Mouse (Mus musculus) lung, adult 18-20 months (tissue): Measurements from ENCODE around the gene Mospd3.

Experiments
- DNase-seq, 2 experiments: peaks; one replicate each; pipeline ENCODE4 v3.0.0; 2022; ENCODE audit warnings: mixed read lengths in 2 of 2

The Mospd3 gene

DNA sequence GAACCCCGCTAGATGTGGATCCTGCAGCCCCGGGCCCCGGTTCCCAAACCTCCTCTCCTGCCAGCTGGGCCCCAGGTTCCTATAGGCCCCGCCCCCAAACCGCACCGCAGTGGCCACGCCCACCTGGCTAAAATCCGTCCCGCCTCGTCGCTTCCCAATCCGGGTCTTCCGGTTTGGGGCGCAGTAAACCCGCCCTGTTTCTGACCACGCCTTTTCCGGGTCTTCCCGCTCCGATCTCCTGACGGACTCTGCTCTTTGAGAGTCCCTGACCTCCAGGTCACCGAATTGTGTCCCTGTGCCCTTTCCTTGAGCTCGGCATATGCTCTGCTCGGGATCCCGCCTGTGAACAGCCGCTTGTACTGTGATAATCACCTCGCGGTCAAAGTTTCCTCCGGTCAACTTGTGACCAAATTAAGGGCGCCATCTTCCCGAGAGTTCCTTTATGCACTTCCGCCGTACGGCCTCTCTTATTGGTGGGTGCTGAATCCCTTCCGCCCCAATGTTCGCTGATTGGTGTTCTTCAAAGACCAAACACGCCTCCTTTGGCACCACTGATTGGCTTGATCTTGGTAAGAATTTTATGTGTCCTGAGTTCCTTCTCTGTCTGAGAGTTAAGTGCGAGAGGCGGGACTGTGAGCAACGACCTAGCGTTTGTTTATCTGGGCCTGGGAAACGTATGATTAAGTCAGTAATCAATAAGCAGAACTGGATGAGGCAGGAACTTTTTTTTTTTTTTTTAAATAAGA, at the start of gene Mospd3:
Gene Mospd3 (minus strand): TSS at position 440 of the 746 bp plus-strand sequence.
- peak; percentile 96 to 98 for DNase-seq

DNA sequence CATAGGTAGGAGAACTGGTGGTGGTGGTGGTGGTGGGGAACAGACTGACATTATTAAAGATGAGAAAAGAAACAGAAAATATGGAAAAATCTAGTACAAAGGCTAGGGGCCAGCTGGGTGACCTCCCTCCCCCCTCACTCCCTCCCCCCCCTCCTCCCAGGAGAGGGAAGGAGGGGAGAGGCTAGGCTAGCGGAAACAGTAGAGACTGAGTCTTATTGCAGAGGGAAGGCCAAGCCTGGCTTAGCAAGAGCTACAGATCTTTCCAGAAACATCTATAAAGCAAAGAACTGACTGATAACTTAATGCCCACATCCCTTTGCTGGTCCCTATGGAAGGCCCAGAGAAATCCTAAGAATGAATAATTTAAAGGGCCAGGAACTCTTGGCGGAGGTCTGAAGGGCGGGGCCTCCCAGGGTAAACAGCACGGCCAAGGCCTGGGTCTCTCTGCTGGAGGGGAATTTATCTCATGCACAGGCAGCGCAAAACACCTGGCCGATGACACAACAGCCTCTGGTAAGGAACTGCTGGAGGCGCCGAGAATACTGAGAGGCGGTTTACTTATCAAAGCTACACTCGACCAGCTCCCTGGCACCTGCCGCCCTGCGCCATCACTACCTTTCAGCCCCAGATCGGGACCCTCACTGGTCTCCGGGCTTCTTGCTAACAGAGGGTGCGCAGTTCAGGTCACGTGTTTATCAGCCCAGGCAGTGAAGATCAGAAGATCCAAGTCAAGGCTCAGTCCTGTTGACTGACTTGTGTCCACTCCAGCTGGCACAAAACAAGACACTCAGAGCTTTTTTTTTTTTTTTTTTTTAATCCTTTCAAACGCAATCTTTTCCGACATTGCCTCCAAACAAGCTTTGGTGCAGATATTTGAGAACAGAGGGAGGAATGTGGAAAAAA, 49.1 kb upstream of the Mospd3 start:
- DNase-seq = no peak

DNA sequence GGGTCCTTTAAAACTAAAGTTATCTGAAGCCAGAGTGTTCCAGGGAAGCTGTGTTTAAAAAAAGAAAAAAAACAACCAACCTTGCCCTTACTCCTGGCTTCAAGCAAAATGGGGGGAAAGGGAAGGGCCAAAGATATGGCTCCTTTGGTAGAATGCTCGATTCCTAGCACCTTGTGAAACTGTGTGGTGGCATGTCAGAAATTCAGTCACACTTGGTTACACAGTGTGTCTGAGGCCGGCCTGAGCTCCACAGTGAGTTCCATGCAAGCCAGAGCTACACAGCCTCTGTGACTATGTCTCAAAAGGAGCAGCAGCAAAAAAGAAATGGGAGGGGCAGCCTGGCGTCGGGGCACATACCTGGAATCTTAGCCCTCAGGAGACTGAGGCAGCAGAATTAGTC, 48.4 kb upstream of the Mospd3 start:
- no peak for DNase-seq

DNA sequence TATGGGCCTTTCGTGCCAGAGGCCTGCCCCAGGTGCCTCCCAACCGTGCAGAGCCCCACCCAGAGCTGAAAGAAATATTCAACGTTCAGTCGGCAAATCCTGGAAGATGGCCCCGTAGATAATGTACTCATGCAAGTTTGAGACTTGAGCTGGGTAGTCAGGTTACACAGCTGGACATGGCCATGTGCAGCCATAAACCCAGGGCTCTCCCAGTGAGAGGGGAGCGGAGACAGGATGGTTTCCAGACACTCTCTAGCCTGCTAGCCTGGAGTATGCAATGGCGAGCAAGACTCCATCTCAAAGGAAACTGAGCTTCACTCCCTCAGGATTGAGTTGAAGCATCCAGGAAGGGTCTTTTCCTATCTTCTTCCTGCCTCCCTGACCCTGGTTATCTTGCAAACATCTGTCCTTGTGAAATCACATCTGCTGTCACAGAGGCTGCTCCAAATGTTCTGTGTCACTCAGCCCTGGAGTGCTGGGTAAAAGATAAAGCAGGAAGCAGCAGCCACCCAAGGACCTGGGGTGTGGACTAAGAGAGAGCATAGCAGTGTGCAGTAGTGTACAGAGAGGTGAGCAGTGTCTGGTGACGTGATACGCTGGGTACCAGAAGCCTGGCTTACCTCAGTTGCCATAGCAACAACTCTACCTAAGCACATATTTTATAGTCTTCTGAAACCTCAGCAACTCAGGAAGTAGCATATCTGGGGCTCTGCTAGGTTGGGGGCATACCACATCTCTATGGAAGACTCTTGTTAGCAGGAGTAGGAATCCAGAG, 47.2 kb upstream of the Mospd3 start:
- no peak for DNase-seq

DNA sequence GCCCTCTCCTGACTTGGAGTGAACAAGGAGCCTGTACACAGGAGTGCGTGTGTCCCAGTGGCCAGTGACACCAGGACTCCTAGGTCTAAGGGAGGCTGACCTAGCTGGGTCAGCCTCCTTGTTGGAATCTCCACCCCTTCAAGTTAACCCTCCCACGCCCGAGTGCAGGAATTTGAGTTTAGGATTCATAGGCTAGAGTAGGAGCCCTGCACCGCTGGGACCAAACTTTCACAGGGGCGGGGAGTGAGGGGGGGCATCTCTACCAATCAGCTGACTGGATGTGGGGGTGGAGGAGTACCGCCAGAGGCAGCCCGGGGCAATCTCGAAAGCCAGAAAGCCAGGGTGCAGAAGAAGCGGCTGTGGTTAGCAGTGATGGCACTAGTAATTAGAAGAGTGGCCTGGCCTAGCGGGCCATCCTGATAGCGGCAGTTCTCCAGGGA, 44.8 kb upstream of the Mospd3 start, which contains the start of gene Irs3:
Gene Irs3 (minus strand): TSS at position 63 of the 440 bp plus-strand sequence.
- DNase-seq = peak; percentile 62 to 65

DNA sequence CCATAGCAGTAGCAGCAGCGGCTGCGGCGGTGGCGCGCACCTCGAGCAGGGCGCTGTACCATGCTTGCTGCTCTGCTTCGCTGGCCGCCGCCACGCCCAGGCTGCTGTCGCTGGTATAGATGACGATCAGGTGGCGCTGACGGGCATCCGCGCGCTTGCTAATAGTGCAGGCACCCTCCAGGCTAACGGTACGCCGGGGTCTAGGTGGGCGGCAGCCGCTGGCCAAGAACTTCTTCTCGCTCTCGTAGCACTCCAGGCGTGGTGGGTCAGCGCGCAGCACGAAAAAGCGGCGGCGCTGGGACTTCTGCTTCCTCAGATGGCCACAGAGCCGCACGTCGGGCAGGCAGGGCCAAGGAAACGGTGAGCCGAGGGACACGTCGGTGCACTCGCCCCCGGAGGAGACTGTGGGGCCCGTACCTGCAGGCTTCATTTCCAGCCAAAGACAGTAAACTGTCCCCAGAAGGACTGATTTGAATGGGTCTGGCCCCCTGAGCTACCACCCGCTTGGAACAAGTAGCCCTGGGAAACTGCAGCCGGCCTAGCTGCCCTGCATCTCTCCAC, 44.3 kb upstream of the Mospd3 start:
- peak; percentile 41 to 43 for DNase-seq

DNA sequence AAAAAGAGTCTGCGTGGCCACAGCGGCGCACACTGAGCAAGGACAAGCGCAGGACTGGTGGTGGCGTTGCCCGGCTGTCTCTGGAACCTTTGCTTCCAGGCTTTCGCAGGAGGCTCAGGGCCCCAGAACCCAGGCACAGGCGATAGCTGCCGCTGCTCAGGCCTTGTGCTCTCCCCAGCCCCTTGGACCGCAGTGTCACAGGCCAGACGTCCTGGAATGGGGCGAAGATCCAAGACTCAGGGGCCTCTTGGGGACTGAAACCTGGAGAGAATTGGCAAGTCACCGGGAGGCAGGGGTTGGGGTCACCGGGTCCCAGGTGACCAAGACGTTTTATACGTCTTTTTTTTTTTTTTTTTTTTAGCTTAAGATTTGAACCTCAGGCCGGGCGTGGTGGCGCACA, 43.6 kb upstream of the Mospd3 start:
- DNase-seq = no peak

DNA sequence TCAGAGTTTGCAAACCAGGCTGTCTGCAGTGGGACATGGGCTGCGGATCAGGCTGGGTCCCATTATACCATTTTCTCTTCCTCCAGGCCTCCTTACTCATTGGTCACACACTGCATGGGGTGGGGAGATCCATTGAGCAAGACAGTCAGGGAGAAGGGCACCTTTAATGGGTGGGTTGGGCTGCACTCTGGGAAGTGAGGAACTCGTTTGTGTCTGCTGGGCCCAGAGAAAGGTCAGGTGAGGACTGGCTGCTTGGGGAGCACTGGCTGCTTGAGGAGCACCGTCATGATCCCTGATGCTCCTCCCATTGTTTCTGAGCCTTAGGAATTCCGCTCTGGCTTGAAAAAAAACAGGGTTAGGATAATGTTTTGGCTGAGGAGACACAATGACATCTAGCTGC, 42.0 kb upstream of the Mospd3 start:
- DNase-seq = no peak

DNA sequence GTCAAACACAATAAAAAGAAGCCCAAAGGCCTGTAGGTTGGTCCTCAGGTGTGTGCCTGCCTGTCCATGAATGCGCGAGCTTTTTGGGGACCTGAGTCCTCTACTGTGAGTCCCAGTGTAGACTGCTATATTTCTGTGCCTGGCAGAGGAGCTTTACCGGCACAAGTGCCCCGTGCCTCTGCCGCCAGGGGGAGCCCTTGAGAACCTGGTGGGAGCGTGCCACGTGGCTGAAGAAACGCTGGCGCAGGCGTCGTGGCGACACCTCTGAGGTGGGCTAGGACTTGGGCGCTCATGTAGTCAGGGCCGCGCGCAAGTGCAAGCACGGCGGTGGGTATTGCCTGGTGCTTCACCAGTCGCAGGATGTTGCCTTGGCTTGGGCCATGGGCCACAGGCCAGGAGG, 40.2 kb upstream of the Mospd3 start, which contains the start of gene Sap25:
Gene Sap25 (plus strand): TSS at position 281 of the 400 bp plus-strand sequence.
- DNase-seq = peak in 1 of 2 experiments; percentile 29

DNA sequence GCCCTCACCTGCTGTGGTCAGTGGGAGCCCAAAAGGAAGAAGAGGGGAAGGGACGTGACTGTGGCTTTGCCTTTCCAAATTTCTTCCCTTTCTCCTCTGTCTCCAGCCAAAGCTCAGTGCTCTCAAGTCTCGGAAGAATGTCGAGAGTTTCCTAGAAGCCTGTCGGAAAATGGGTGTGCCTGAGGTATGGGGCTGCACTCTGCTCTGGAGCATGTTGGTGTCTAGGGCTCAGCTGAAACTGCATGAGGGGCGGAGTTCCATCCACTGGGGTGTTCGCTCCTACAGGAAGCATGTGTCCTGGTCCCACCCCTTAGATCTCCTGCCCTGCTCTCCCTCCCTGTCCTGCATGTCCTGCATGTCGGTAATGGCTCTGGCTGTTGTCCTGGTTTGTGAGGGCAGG, 38.6 kb upstream of the Mospd3 start:
- DNase-seq = peak; percentile 41 to 59

DNA sequence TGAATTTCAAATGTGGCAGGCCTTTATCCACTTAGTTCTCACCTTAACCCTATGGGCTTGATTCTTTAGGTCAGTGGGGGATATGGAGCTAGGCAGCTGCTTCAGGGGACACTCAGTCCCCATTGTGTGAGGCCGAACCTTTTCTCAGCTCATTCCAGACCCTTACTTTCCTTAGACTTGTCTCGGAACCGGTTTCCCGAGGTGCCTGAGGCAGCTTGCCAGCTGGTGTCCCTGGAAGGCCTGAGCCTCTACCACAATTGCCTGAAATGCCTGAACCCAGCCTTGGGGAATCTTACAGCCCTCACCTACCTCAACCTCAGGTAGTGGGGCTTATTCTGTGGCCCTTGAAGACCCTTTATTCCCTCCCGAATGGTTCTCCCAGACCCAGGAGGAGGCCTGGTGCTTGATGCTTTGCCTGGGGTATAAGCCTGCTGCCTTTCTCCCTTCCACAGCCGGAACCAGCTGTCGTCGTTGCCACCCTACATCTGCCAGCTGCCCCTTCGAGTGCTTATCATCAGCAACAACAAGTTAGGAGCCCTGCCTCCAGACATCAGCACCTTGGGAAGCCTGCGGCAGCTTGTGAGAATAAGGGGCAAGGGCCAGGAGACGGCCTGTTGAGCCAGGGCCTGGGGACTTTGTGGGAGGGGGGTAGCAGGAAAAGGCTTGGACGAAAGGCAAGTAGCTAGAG, 32.7 kb upstream of the Mospd3 start:
- DNase-seq = peak; percentile 80 to 89

DNA sequence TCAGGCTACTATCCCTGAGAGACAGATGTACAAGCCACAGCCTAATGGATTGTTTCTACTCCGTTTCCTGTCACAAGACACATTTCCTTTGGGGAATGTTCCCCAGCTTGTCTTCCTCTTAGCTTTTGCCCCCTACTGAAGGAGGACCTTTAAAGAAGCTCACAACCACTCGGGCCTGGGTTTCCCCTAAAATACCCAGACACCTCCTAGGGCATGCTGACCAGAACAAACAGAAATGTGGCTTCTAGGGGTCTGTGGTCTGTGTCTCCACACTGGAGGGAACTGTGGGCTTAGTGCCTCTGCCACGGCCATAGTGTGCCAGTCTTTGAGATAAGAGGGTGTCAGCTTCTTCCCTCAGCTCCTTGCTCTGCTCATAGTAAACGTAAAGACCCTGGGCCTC, 30.7 kb upstream of the Mospd3 start:
- no peak for DNase-seq

DNA sequence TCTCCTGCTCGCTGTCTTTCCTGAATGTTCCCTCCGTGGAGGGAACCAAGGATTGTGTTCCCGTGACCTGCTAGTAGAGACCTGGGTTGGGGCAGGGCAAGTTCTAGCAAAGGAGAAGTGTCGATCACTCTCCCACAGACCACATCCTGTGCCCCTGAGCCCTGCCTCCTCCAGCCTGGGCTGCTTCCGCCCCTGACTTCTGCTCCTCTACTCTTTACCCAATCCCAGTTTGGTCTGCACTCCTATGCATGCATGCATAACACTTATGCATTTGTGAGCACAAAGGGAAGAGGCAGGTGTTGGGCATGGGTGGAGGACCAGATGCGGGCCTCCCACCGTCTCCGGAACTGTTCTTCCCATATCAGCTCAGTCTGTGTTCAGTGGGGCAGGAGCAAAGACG, 30.3 kb upstream of the Mospd3 start:
- peak; percentile 67 to 76 for DNase-seq

DNA sequence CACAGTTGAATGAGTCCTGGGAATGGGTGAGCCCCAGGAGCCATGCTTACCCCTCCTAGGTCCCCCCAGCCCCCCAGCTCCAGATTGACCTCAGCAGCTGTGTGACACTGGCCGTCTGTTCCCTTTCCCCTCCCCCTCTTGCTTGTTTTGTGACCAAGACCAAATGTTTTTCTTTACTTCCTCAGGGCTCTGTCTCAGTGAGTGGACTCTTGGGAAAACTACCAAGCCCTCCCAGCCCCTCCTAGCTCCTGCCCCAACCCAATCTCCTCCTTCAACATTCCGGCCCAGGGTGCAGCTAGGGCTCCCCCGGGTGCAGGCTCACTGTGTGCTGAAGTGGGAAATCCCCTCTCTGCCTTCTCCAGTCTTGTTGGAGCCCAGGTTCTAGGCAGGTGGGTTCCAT, 29.7 kb upstream of the Mospd3 start:
- DNase-seq = peak; percentile 67 to 73

DNA sequence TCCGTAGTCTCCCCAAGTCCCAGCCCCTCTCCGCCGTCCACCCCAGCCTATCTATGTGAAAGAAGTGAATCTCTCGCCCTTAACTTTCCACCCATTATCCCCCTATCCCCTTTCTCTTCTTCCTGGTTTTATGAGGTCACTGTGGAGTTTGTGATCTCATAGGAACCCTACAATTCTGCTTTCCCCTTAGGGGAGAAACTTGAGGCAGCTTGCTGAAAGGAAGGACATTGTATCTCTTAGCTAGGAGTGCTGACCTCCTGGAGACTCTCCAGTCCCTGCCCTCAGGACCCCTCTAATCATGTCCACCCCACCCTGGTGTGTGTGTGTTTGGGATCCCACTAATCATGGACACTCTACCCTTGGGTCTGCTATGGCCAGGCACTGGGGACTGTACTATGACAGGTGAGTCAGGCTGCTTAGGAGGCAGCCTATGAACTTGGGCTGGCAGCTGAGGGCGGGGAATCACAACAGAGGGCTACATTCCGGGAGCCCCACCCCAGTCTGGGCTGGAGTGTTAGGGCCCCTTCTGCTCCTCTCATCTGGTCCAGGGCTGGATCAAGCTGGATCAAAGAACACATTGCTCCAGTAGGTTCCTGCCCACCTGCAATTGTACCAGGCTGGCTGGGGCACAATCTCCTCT, 29.2 kb upstream of the Mospd3 start:
- peak; percentile 72 to 83 for DNase-seq

DNA sequence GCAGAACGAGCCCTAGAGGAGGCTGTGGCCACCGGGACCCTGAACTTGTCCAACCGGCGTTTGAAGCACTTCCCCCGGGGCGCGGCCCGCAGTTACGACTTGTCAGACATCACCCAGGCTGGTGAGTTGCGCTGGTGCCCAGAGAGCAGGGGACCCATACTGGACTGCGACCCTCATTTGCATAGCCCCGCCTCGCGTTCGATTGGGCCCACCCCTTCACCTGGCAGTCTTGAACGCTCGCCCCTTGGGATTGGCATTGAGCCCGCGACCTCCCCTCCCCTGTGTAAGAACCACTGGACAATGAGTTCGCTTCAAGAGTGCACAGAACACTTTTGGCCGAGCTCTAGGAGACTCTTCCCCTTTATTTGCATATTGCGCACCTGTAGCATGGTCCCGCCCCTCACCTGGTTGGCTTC, 28.5 kb upstream of the Mospd3 start:
- DNase-seq = peak; percentile 79 to 81

DNA sequence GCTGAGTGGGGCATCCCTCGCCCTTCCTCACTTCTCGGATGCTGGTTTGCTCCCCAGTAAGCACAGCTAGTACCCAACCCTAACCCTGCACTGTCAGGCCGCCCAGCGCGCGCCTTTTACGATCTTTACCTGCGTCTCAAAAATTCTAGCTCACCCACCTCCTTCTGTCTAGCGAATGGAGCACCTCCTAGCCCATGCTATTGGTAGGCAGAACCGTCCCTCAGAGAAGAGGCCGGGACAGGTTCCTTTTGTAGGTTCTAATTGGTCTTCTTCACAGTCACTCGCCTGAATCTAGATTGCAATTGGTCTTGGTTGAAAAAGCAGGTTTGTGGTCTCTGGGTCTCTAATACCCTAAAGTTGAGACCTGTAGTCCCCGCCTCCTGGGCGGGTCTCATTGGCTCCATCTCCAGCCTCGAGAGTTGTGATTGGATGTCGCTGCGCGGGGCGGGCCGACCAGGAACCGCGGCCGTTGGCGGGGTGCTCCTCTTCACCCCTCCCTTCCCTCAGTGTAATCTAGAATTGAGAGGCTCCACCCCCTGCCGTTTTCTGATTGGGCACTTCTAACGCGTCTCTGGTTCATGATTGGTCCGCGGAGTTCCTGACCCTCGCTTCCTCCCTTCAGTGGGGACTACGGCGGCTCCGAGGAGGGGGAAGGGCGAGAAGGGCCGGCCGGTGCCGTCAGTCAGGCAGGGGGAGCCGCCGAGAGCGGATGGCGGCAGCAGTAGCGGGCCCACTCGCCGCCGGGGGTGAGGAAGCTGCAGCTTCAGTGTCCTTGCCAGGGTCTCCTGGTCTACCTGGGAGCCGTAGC, 27.8 kb upstream of the Mospd3 start, which contains the start of the genes Fbxo24, Lrch4 and Gm20605:
Gene Fbxo24 (minus strand): TSS at position 505 of the 808 bp plus-strand sequence.
Gene Lrch4 (plus strand): TSS at position 624 of the 808 bp plus-strand sequence.
Gene Gm20605 (plus strand): TSS at position 678 of the 808 bp plus-strand sequence.
- DNase-seq = peak; percentile 100

DNA sequence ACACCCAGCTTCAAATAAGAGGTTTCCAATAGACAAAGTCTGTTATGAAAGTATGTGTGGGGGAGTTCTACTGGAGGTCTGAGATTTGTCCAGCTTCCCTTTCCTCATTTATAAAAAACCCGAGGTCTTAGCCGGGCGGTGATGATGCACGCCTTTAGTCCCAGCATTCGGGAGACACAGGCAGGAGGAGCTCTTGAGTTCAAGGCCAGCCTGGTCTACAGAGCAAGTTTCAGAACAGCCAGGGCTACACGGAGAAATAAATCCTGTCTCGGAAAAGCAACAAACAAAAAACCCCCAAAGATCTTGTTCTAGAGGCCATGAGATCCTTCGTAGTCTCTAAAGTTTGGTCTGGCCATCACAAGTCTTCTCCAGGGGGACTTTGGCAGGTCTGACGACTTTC, 27.1 kb upstream of the Mospd3 start:
- DNase-seq = peak; percentile 59

DNA sequence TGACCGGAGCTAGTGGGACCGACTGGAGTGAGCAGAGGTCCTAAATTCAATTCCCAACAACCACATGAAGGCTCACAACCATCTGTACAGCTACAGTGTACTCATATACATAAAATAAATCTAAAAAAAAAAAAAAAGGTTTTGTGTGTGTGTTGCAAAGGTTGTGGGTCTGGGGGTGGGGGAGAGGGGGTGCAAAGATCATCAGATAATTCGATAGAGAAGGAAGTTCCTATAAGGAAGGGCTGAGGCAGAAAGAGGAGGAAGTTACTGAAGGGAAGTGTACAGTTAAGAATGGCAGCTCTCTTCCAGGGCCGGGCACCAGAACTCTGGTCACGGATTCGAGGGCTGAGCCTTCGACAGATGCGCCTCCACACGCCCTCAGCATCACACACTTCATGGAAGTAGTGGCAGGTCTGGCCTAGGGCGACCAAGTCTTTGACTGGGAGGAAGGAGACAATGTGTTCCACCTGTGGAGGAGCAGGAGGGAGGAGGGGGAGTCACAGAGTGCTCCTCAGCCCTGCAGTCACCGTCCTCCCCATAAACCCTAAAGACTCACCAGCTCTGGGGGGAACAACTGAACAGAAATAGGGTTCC, 23.2 kb upstream of the Mospd3 start:
- no peak for DNase-seq

DNA sequence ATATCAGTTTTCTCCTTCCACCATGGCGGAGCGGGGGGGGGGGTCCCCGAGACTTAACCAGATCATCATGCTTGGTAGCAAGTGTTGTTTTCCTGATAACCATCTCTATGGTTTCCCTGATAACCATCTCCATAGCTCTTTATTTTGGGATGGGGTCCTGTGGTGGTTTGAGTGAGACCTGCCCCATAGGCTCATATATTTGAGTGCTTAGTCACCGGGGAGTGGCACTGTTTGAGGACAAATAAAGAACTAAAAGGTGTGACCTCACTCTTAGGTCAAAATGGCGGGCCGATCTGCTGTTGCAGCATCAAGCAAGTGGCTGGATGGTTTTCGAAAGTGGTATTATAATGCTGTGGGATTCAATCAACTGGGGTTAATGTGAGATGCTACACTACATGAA, 14.5 kb upstream of the Mospd3 start:
- DNase-seq = no peak
